ENCODE assay signal across 20 mouse cellular contexts in genomic region chr2:37587919-37588318, GRCm38 (mm10).
"Had no signal": no experiment of that assay in that cellular context is flagged by ENCODE, and none has a peak within 500 bp of the region (broad histone marks: within the 10 kb centered on the region; RNA-seq: fewer than 3 reads in every experiment).

No protein-coding gene starts in this region.

- H3K9ac ChIP-seq: limb, embryonic 12.5 days; limb, embryonic 15.5 days; lung, embryonic 15.5 days; midbrain, embryonic 12.5 days; midbrain, embryonic 15.5 days; neural tube, embryonic 13.5 days had no signal

- H3K36me3 ChIP-seq: lung, embryonic 15.5 days; midbrain, embryonic 15.5 days had no signal

- H3K4me2 ChIP-seq: limb, embryonic 12.5 days; limb, embryonic 15.5 days; lung, embryonic 15.5 days; midbrain, embryonic 12.5 days; midbrain, embryonic 15.5 days; neural tube, embryonic 13.5 days had no signal

- ATAC-seq: intestine, postnatal 0 days; midbrain, embryonic 15.5 days had no signal

- H3K27ac ChIP-seq: kidney, postnatal 0 days; layer of hippocampus, adult 2 months; limb, embryonic 12.5 days; limb, embryonic 15.5 days; lung, embryonic 15.5 days; midbrain, embryonic 12.5 days; midbrain, embryonic 15.5 days; neural tube, embryonic 13.5 days had no signal

- H3K27me3 ChIP-seq: limb, embryonic 12.5 days; limb, embryonic 15.5 days; lung, embryonic 15.5 days; megakaryocyte, embryonic 14.5 days; midbrain, embryonic 12.5 days; midbrain, embryonic 15.5 days; neural tube, embryonic 13.5 days had no signal

- H3K9me3 ChIP-seq: limb, embryonic 12.5 days; limb, embryonic 15.5 days; lung, embryonic 15.5 days; megakaryocyte, embryonic 14.5 days; midbrain, embryonic 12.5 days; midbrain, embryonic 15.5 days; neural tube, embryonic 13.5 days had no signal

- H3K4me1 ChIP-seq: limb, embryonic 12.5 days; limb, embryonic 15.5 days; lung, embryonic 15.5 days; midbrain, embryonic 12.5 days; midbrain, embryonic 15.5 days; neural tube, embryonic 13.5 days had no signal

- DNase-seq: kidney, adult 2 months; kidney, postnatal 25 days; layer of hippocampus, adult 9-11 months; left cerebral cortex, postnatal 4 days; lung, adult 18-20 months; lung, postnatal 10 days; lung, postnatal 36 days; retina, postnatal 1 day; thymus, adult 2 months; thymus, postnatal 25 days had no signal

- H3K4me3 ChIP-seq: layer of hippocampus, adult 2 months; limb, embryonic 12.5 days; limb, embryonic 15.5 days; lung, embryonic 15.5 days; megakaryocyte, embryonic 14.5 days; midbrain, embryonic 12.5 days; midbrain, embryonic 15.5 days; neural tube, embryonic 13.5 days had no signal
